Mouse (Mus musculus) kidney, adult 18-20 months (tissue): ENCODE data around the gene Sart1.
A peak's percentile ranks its signal among the peaks of the same experiment; 100 is the strongest.
"Not testable (repeated sequence)": the region's sequence is repeated elsewhere in the genome, so short reads cannot be mapped to it uniquely, and the experiment has no call there.

Experiments used
- DNase-seq: peaks from one replicate; pipeline ENCODE4 v3.0.0; 2021

Gene Sart1

DNA sequence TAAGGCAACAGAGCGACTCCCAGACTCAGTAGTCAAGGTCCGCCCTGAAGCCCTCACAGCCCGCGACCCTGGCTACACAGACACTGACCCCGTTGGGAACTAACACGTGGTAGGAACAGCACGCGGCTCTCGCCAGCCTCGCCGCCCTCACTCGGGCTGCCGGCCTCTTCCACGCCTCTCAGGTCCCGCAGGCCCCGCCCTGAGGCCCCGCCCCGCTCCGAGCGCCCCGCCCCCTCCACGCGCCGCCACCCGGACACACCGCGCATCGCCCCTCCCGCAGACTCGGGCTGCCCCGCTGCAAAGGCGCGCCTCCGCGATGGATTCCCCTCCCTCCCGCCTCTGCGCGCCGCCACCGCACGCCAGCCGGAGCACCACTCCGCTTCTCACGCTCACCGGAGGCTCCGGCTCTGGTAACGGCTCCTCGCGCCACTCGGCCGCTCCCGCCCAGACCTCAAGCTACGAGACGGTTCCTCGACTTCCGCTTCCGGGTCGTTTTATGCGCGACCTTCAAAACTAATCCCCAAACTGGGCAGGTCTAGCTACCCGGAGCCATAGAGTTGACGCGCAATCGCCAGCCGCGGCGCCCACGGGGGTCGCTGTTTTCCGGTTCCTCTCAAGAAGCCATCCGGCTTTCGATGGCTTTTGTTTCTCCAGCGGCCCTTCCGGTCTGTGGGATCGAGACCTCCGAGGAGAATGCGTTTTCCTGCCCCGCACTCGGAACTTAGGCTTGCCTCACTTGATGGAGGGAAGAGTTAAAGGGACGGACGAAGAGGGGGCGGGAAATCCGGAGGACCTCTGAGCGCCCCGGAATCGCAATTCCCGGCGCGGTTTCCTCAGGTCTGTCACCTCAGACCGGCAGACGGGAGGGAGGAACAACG, 22.1 kb downstream of the Sart1 start, which contains the start of gene Eif1ad:
Eif1ad (plus strand) TSS at position 567 of the 878 bp plus-strand sequence.
- peak; percentile 98 for DNase-seq

DNA sequence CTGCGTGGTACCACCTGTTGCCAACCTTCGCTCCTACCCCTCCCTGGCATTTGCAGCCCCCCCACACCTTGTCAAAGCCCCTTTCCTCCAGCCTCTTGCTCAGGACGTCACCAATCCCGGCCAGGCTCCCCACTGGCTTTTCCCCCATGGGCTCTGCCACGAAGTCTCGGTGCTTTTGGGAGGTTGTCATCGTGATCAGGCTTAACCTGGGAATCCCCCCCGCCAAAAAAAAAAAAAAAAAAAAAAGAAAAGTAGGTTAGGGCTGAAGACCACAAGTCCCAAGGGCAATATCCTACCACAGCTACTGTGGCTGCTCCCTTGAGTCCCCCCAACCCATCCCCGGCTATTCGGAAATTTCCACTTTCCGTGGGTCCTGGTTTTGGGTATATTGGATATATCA, 22.8 kb downstream of the Sart1 start:
- no peak for DNase-seq

DNA sequence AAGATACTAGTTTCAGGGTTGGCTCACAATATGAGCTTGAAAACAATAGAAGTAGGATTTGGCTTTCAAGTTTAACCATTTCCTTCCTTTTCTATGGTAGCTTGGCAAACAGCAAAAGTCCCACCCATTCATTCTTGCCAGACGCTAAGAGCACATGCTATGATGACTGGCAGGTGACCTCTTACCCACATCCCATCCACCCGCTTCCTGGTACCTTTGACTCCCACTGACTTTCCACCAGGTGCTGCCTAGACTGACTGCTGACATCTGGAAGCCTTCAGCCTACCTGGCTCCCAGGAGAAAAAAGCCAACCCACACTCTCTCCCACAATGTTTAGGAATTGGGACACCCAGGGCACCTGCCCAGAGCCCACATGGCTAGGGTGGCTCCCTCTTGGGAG, 24.4 kb downstream of the Sart1 start:
- DNase-seq, result no peak

DNA sequence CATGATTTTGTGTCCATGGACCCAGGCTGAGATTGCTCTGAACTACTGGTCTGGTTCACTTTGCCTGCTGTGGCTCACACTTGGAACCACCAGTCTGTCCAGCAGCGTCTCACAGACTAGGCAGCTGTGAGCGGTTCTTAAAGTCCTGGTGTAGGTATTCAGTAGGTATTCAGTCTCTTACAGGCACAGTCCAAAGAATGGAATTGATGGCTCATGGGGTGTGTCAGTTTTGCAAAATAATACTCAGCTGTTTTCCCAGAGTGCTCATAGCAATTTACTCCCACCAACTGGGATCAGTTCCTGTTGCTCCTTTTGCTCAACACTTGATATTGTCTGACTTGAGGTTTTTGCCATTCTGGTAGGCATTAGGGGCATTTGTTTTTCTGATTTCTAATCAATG, 26.3 kb downstream of the Sart1 start:
- DNase-seq, result no peak

- no peak for DNase-seq
These were observed 32.4 kb downstream of the Sart1 start for GRCm38 (mm10) chr19:5356080-5356479.

DNA sequence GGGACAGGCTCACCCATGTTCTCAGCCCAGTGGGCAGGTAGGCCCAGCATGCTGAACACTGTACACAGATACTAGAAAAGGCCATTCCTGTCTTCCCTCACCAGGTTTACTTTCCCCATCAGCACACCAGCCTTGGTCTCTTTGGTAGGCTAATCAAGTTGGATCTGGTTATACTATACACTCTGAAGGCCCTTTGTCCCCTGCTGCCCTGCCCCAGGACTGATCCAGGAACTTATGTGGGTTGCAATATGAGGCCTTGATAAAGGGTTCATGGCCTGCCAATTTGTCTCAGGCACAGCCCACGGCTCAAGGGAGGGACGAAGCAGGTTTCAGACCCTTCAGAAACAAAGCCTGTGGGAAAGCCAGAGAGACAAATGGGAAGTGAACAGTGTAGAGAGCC, 34.9 kb downstream of the Sart1 start:
- DNase-seq, result no peak

DNA sequence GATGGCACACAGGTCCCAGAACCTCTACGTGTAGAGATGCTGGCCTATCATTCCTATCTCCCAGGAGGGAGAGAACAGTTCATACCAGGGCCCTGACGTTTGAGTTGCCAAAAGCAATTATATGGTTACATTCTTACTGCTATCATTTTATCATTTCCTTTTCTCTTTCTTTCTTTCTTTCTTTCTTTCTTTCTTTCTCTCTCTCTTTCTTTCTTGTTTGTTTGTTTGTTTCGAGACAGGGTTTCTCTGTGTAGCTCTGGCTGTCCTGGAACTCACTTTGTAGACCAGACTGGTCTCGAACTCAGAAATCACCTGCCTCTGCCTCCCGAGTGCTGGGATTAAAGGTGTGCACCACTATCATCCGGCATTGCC, 39.0 kb downstream of the Sart1 start, which contains the start of gene Cst6:
Cst6 (minus strand) TSS at position 73 of the 372 bp plus-strand sequence.
- not testable (repeated sequence) for DNase-seq

DNA sequence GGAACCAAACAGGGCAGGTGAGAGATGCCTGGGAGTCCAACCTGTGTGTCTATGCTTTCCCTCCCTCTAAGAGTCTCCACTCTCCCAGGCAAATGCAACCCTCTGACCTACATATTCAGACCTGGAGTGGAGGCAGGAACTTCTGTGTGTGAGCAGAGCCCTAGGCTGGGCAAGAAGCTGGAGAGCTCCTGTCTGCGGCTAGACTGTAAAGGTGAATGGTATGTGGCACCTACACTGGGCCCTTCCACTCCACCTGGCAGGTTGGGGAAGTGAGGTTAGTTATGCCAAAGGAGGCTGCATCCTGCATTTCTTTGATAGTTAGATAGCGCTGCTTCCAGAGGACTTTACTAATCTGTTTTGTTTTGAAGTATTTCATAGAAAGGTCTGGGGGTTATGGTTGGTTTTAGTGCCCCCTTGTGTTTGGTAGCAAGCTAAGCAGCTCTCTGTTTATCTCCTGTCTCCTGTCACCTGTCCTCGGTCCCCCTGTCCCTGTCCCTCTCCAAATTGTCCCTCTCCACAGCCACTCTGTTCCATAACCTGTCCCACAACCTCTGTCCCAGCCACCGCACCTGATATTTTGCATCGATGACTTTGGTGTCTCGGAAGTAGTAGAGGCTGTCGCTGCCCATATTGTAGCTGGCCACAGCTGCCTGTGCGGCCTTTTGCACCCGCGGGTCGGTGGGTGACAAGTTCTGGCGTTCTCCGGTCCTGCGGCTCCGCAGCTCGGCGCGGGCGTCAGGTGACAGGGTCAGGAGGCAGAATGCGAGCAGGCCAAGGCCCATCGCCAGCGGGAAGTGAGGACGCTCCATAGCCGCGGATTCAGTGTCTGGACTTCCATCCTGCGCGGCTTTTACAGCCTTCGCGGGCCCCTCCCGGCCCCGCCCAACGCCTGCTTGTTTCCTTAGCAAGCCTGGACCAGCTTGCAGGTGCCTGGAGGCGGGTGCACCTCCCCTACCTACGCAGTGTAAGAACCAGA, 39.7 kb downstream of the Sart1 start:
- peak; percentile 52 for DNase-seq

- no peak for DNase-seq
These were observed 40.4 kb downstream of the Sart1 start for GRCm38 (mm10) chr19:5348064-5348463.

DNA sequence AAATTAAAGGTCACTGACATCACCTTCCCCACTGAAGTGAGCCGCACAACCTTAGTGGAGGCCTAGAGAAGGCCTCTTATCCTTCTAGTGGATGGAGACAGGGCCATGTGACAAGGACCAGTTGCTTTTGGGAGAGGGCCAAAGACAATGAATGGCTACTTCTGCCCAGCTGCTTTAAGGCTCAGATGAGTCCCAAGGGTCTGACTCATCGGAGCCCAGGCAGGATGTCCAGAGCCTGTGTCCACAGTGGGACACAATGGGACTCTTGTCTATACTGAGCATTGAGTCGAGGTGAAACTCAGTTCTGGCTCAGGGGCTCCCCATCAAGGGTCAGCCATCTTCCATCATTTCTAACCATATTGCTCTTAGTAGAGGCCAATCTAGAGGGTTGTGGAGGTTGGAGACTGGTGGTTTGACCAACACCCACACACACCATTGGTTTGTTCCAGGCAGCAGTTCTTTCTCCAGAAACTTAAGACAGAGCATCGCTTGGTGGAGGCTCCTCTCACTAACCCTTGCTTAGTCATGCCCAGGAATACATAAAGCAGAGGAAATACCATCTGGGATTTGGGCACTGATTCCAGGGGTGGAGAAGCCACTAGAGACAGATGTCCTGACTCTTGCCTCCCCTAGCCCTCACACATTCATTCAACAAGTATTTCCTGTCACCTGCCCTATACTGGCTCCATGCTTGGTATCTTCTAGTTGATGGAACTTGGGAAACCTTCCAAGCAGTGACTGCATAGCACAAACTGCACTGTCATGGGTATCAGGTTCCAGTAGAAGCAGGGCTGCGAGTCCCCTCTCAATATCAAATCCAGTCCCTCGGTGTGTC, 43.0 kb downstream of the Sart1 start:
- DNase-seq, result no peak

DNA sequence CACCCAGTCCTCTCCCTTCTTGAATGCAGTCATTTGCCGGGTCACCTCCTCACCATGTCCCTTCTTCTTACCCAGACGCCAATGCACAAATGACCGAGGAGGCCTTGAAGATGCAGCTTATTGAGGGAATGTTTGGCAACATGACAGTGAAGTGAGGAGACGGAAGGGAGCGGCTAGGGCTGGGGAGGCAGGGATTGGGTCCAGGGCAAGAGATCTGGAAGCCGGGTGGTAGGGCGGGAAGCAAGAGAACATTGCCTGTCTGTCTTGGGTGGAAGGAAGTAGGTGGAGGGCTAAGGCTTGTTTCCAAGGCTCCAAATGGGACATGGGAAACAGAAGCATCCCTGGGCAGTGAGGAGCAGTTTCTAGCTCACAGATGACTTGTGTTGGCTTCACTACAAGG, 47.1 kb downstream of the Sart1 start:
- no peak for DNase-seq

DNA sequence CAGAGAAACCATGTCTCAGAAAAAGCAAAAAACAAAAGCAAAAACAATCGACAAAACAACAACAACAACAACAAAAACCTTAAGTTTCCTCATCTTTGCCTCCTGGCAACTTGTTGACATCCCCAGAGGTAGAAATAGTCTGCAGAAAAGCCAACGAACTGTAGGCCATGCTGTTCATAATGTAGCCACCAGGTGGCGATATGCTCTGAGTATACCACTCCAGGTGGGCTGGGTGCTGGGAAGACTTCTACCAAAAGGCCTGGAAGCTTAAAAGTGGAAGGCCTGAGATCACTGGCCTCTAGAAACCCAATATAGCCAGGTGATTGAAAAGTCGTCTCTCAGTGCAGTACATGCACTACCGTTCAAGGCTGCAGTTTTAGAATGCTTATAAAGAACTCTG, 50.5 kb downstream of the Sart1 start:
- DNase-seq, result peak; percentile 84

GRCm38 (mm10) chr19:5335441-5335840, 53.1 kb downstream of the Sart1 start, which contains the start of gene Catsper1:
Catsper1 (plus strand) TSS chr19:5335741.
- no peak for DNase-seq

GRCm38 (mm10) chr19:5334741-5335140, 53.8 kb downstream of the Sart1 start:
- no peak for DNase-seq

DNA sequence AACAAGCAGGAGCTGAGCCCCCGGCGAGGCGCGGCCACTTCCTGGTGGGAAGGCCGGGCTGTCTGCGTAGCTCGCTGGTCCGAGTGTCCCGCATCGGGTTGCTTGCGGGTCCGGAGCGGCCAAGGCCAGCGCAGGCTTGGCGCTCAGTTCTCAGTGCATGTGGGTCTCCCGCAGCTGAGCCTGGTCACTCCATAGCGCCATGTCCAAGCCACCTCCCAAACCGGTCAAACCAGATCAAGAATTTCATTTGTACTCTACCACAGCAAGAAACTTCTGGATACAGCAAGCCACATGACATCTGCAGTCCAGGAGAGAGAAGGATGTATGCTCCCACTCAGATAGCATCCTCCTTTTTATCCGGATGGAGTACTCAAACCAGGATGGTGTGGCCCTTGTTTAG, 60.5 kb downstream of the Sart1 start:
- no peak for DNase-seq
